Mouse (Mus musculus): Measurements from ENCODE around the gene Uba2. TPM values are rescaled to one million over a fixed set of nuclear protein-coding genes. Genes with fewer than 3 reads are reported as not detected.

Uba2 gene
- polyA plus RNA-seq, 1 experiment from 2014 or later, result 199 TPM

Other genes starting within 250 kb of the Uba2 start
- gene Scgb2b26, start 224.6 kb downstream of the Uba2 start, polyA plus RNA-seq (2014; fragmentation: Nextera tagmentation; extraction: Ambion mirVana), result not detected in 2 replicates
- not detected in 2 replicates for gene Scgb2b27, start 155.7 kb downstream of the Uba2 start, polyA plus RNA-seq (2014; fragmentation: Nextera tagmentation; extraction: Ambion mirVana)
- gene Scgb1b27, start 148.1 kb downstream of the Uba2 start, polyA plus RNA-seq (2014; fragmentation: Nextera tagmentation; extraction: Ambion mirVana), result not detected in 2 replicates
- not detected in 2 replicates for gene Scgb1b30, start 74.2 kb downstream of the Uba2 start, polyA plus RNA-seq (2014; fragmentation: Nextera tagmentation; extraction: Ambion mirVana)
- 3.3 and 4.2 TPM in 2 replicates for gene Wtip, start 36.3 kb downstream of the Uba2 start, polyA plus RNA-seq (2014; fragmentation: Nextera tagmentation; extraction: Ambion mirVana)
- 79.4 and 84.3 TPM in 2 replicates for gene Pdcd2l, start 27.1 kb upstream of the Uba2 start, polyA plus RNA-seq (2014; fragmentation: Nextera tagmentation; extraction: Ambion mirVana)
- gene Gpi1, start 60.7 kb upstream of the Uba2 start, polyA plus RNA-seq (2014; fragmentation: Nextera tagmentation; extraction: Ambion mirVana), result 190 and 199 TPM in 2 replicates
- not detected in 2 replicates for gene Gm6096, start 81.4 kb upstream of the Uba2 start, polyA plus RNA-seq (2014; fragmentation: Nextera tagmentation; extraction: Ambion mirVana)
- gene 4931406P16Rik, start 144.0 kb upstream of the Uba2 start, polyA plus RNA-seq (2014; fragmentation: Nextera tagmentation; extraction: Ambion mirVana), result 25.3 and 31.2 TPM in 2 replicates
- gene Lsm14a, start 223.7 kb upstream of the Uba2 start, polyA plus RNA-seq (2014; fragmentation: Nextera tagmentation; extraction: Ambion mirVana), result 50.0 and 54.7 TPM in 2 replicates

Measured in forebrain, embryonic 14.5 days (tissue).